Mouse (Mus musculus): ENCODE results near the gene Prkd2.

GRCm38 (mm10) chr7:16816475-16817122 lies 26.1 kb upstream of the Prkd2 start, which contains the start of gene Fkrp:
- no peak for TF ChIP-seq CTCF (IDR thresholded peaks at IDR 0.05; ENCODE audit: low read depth)
- TF ChIP-seq EP300 (IDR thresholded peaks at IDR 0.05; ENCODE audit: low read depth) = no peak

All from heart, postnatal 0 days (tissue).